Mouse (Mus musculus) adrenal gland, adult 18-20 months (tissue): ENCODE measurements at regions not wholly inside any gene's neighbourhood (a gene's known extent, or its start where the extent isn't known, plus 50 kb on each side); places are given as distances from the start of the nearest gene placed in this dataset.
"Not testable (repeated sequence)": the region's sequence is repeated elsewhere in the genome, so short reads cannot be mapped to it uniquely, and the experiment has no call there.

Experiments used
- DNase-seq, 2 experiments: peaks; one replicate each; pipeline ENCODE4 v3.0.0; 2021 to 2022; ENCODE audit warnings: low spot score in 2 of 2

DNA sequence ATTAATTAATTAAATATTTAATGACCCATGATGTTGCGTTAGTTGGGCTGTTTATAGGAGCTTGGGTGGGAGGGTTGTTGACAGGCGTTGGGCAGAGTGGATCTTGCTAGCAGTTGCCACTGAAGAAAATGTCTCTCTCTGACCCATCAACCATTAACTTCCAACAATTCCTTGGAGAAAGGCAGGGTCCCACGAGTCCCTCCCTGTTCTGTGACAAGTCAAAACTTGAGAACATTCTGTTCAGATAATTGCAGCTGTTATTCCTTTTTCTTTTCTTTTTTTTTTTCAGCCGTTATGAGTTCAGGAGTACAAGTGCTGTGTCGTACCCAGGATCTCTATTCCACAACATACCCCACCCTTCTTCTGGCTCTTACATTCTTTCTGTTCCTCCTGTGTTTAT lies 59.8 kb upstream of the Tnfrsf21 start:
- DNase-seq: no peak

- DNase-seq: no peak
Measured at GRCm38 (mm10) chr17:42954722-42955121, 61.6 kb upstream of the Tnfrsf21 start.

- no peak for DNase-seq
Measured at GRCm38 (mm10) chr17:42944453-42944852, 68.0 kb upstream of the Cd2ap start.

- DNase-seq: peak in 1 of 2 experiments; percentile 48
Measured at GRCm38 (mm10) chr17:42943272-42943696, 66.8 kb upstream of the Cd2ap start.

GRCm38 (mm10) chr17:42939476-42939875 lies 63.0 kb upstream of the Cd2ap start:
- DNase-seq: no peak

GRCm38 (mm10) chr17:42938579-42938978 lies 62.1 kb upstream of the Cd2ap start:
- DNase-seq: peak in 1 of 2 experiments; percentile 2

DNA sequence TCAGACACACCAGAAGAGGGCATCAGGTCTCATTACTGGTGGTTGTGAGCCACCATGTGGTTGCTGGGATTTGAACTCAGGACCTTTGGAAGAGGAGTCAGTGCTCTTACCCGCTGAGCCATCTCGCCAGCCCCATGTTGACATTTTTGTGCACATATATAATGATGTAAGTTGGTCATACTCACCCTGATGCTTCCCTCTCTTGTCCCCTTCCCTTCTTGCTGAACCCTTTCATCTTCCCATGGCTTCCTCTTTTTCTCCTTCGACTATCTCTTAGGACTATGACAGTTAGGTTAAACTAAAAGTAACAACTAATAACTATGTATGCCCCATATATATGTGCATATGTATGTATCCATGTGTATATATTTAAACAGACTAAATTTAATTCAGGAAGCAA lies 61.0 kb upstream of the Cd2ap start:
- not testable (repeated sequence) for DNase-seq

- peak; percentile 15 to 26 for DNase-seq
Measured at GRCm38 (mm10) chr17:42934068-42934467, 57.6 kb upstream of the Cd2ap start.

DNA sequence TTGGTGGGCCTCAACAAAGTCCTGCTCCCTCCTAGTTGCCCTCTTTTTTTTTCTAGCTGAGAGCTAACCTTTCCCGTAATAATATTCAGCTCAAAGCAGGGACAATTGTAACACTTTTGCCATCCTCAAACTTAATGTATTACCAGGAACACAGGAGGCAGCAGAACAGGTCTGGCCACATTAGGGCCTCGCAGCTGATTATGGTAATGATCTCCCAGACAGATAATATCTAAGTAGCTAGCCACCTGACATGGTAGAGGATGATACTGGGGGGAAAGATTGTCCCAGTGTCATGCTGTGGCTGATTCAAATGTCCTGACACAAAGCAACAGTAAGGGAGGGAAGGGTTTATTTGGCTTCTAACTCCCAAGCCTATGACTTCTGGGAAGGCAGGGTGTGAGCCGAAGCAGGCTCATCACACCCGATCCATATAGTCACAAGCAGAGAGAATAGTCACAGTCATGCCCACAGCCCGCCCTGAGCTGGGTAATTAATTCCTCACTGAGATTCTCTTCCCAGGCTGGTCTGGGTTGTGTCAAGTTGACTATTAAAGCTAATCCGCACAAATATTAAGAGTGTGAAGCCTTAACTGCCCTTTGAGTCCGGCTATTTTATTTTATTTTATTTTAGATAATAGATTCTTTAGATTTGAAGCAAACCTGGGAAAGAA lies 57.0 kb upstream of the Cd2ap start:
- DNase-seq: no peak

DNA sequence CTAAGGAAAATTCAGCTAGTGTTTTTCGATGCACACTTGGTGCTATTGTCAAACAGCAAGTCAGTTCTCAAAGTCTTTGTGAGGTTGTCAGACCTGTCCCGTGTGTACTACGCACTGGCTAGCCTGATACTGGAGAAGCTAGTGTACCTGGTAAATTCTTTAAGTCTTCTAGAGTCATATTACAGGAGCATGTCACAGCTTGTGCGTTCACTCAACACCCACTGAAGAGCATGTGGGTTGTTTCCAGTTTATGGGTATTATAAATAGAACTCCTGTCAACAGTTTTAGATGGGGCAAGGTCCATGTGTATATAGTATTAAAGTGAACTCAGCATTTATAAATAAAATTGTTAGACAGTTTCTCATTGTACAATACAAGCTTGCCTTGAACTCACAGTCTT lies 50.9 kb upstream of the Cd2ap start:
- DNase-seq: no peak
